Comparison of ENCODE assay signal across 11 mouse cellular contexts in the genomic region with DNA sequence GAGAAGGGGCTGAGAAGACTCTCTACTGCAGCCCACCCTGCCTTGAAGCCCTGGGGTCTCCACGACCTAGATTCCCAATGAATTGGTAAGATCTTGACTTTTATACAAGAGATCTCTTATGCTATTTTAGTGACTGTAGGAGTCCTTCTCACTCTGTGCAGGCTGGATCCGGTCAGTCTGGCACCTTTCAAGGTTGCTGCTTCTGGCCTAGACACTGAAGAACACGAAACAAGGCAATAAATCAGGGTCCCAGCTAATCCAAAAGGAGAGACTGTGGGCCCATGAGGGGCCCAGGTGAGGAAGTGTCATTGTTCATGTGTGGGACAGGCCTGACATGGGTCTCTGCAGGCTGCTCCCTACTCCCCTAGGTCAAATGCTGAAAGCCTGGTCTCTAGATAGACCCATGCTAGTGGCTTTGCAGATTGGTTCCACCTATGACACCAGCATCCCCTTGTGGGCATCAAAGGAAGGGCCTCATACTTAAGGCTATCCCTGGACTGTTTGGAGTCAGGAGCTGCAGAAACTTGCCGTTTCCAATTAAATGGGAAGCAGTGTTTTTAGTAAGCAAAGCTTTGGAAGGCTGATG. TPM values are rescaled to one million over a fixed set of nuclear protein-coding genes. Genes with fewer than 3 reads are reported as not detected.
DNase-seq lines count a peak whose midpoint lies in the region; ATAC-seq and TF ChIP-seq lines count a peak whose summit lies in the region.
"Had no signal": no experiment of that assay in that cellular context is flagged by ENCODE, and none has a peak within 500 bp of the region (broad histone marks: within the 10 kb centered on the region; RNA-seq: fewer than 3 reads in every experiment).

No protein-coding gene starts in this region.

- no peak overlapping the region for H3K4me3 ChIP-seq in gastrocnemius, adult 2 months
- H3K4me3 ChIP-seq: embryonic facial prominence, embryonic 13.5 days; heart, embryonic 15.5 days; megakaryocyte, embryonic 14.5 days had no signal

- ATAC-seq in megakaryocyte-erythroid progenitor cell, adult 5-6 weeks (replicated peaks; ENCODE audit: low FRiP score, low TSS enrichment, poor library complexity, severe bottlenecking), result peak; percentile 64

- no peak overlapping the region for H3K27ac ChIP-seq in gastrocnemius, adult 2 months
- H3K27ac ChIP-seq: embryonic facial prominence, embryonic 13.5 days; heart, embryonic 15.5 days had no signal

- peak; percentile 50 for DNase-seq in gastrocnemius, adult 2 months
- no peak for DNase-seq in gastrocnemius, postnatal 14 days
- peak; percentile 19 for DNase-seq in lung, postnatal 10 days
- no peak for DNase-seq in lung, adult 18-20 months
- peak; percentile 73 for DNase-seq in ZHBTc4 (ENCODE audit: low read depth, low spot score)
- no peak for DNase-seq in gastrocnemius, postnatal 4 days (ENCODE audit: low spot score in 2 of 2)
- DNase-seq in left cerebral cortex, adult 9 months (ENCODE audit: low spot score in 2 of 2), result no peak

- TF ChIP-seq CTCF in gastrocnemius, adult 2 months (IDR thresholded peaks at IDR 0.05), result peak; percentile 87

- intact Hi-C loops in gastrocnemius, adult 2 months (cut with DNase I), result loop anchor here (2.0 to 5.0 kb wide), 2 partner anchors 90 to 174 kb away; no protein-coding TSS in a partner anchor
- intact Hi-C loops in gastrocnemius, postnatal 14 days (cut with DNase I; ENCODE audit: low total_unique reads), result loop anchor here (5.0 kb wide), 1 partner anchor 170 kb away; no protein-coding TSS in a partner anchor

RNA-seq across cellular contexts. Expression of gene Tigar, which starts 13.0 kb away (rescaled TPM):
- 100 to 1,000 TPM in 1 of 2 experiments, 10 to 100 TPM in 1; 76.6 to 103 TPM for total RNA-seq in gastrocnemius, adult 2 months (2021)
- 10 to 100 TPM; 16.4 to 18.9 TPM for total RNA-seq in gastrocnemius, postnatal 14 days (2021)
- 0.47 TPM in 1 of 2 replicates, not detected in the other for total RNA-seq in megakaryocyte-erythroid progenitor cell, adult 5-6 weeks (2014; fragmentation: Nextera tagmentation)
- total RNA-seq in megakaryocyte-erythroid progenitor cell, adult 5-6 weeks (2017), result 0.30 and 3.1 TPM in 2 replicates
- total RNA-seq in gastrocnemius, postnatal 4 days (2021), result 10 to 100 TPM; 10.4 to 10.9 TPM

RNA-seq across cellular contexts. Expression of gene Ccnd2, which starts 29.7 kb away (rescaled TPM):
- total RNA-seq in gastrocnemius, adult 2 months (2021), result 10 to 100 TPM in 1 of 2 experiments, 1 to 10 TPM in 1; 6.9 to 16.6 TPM
- total RNA-seq in gastrocnemius, postnatal 14 days (2021), result 10 to 100 TPM; 17.6 to 31.6 TPM
- total RNA-seq in megakaryocyte-erythroid progenitor cell, adult 5-6 weeks (2014; fragmentation: Nextera tagmentation), result 73.8 and 98.1 TPM in 2 replicates
- total RNA-seq in megakaryocyte-erythroid progenitor cell, adult 5-6 weeks (2017), result 37.0 and 40.1 TPM in 2 replicates
- total RNA-seq in gastrocnemius, postnatal 4 days (2021), result 10 to 100 TPM; 80.7 to 85.3 TPM

RNA-seq across cellular contexts. Expression of gene Fgf23, which starts 49.6 kb away (rescaled TPM):
- total RNA-seq in gastrocnemius, adult 2 months (2021), result not detected
- not detected for total RNA-seq in gastrocnemius, postnatal 14 days (2021)
- not detected in 2 replicates for total RNA-seq in megakaryocyte-erythroid progenitor cell, adult 5-6 weeks (2014; fragmentation: Nextera tagmentation)
- not detected in 2 replicates for total RNA-seq in megakaryocyte-erythroid progenitor cell, adult 5-6 weeks (2017)
- under 1 TPM in 1 of 2 experiments, not detected in 1; 0.20 TPM for total RNA-seq in gastrocnemius, postnatal 4 days (2021)

Comparison
In these comparisons a context has a peak if more than half of its experiments do, and no peak if none do; other contexts are left out.
1. DNase-seq: peak in gastrocnemius, adult 2 months (single experiment), lung, postnatal 10 days (single experiment) and ZHBTc4 (single experiment); none in gastrocnemius, postnatal 14 days (single experiment), lung, adult 18-20 months (0 of 2), gastrocnemius, postnatal 4 days (0 of 2) and left cerebral cortex, adult 9 months (0 of 2).